Mouse (Mus musculus): ENCODE measurements around the gene Notch2.

GRCm38 (mm10) chr3:98013086-98013400 is 284 bp upstream of the Notch2 start:
- TF ChIP-seq GATA1 (IDR thresholded peaks at IDR 0.05; ENCODE audit: low read length) = no peak
- TF ChIP-seq TAL1 (IDR thresholded peaks at IDR 0.05; ENCODE audit: low read length) = no peak

All from erythroblast, embryonic 14.5 days (primary cell).